Mouse (Mus musculus) C2C12 (cell line): ENCODE measurements around the gene Eif5a. TPM values are rescaled to one million over a fixed set of nuclear protein-coding genes. Genes with fewer than 3 reads are reported as not detected.

Source experiments
- H3K27me3 ChIP-seq: one replicate; pipeline ENCODE4 v1.6.1; 2011; ENCODE audit not compliant: control insufficient read depth, insufficient read depth, insufficient read length
- H3K36me3 ChIP-seq: one replicate; pipeline ENCODE4 v1.6.1; 2011; ENCODE audit not compliant: control insufficient read depth, insufficient read depth
- H3K4me3 ChIP-seq: one replicate; pipeline ENCODE4 v1.5.1; 2011; ENCODE audit warnings: mild to moderate bottlenecking, control low read depth; ENCODE audit not compliant: poor library complexity, insufficient read depth, severe bottlenecking
- H3K79me2 ChIP-seq: one replicate; pipeline ENCODE4 v1.6.1; 2011; ENCODE audit not compliant: control insufficient read depth, insufficient read depth
- H3K79me3 ChIP-seq: one replicate; pipeline ENCODE4 v1.6.1; 2011; ENCODE audit warnings: low read depth, control low read depth
- H3ac ChIP-seq: one replicate; pipeline ENCODE3; 2011; ENCODE audit warnings: low read depth; ENCODE audit not compliant: control insufficient read depth, insufficient read length
- CEBPB ChIP-seq: IDR thresholded peaks from one replicate; pipeline ENCODE4 v1.6.1; 2011; ENCODE audit warnings: low read depth, mild to moderate bottlenecking, control low read depth, moderate library complexity
- CTCF ChIP-seq: IDR thresholded peaks from one replicate; pipeline ENCODE4 v1.5.1; 2011; ENCODE audit not compliant: control insufficient read depth, insufficient read depth, insufficient read length
- FOSL1 ChIP-seq: IDR thresholded peaks from one replicate; pipeline ENCODE4 v1.8.0; 2011; ENCODE audit warnings: mild to moderate bottlenecking, low read length; ENCODE audit not compliant: poor library complexity, insufficient read depth, severe bottlenecking
- MAX ChIP-seq: IDR thresholded peaks from one replicate; pipeline ENCODE4 v1.6.1; 2011; ENCODE audit warnings: mild to moderate bottlenecking, control low read depth
- MYOD1 ChIP-seq: IDR thresholded peaks from one replicate; pipeline ENCODE4 v1.6.1; 2011; ENCODE audit warnings: low read depth; ENCODE audit not compliant: control insufficient read depth, insufficient read length
- MYOG ChIP-seq: IDR thresholded peaks from one replicate; pipeline ENCODE4 v1.6.1; 2011; ENCODE audit not compliant: control insufficient read depth, insufficient read length; ENCODE audit errors: extremely low read depth
- USF1 ChIP-seq: IDR thresholded peaks from one replicate; pipeline ENCODE4 v1.6.1; 2011; ENCODE audit warnings: low read depth, mild to moderate bottlenecking, control low read depth, moderate library complexity
- polyA plus RNA-seq: library from polyadenylated mRNA; unstranded; fragments of >200 nt; fragmentation: generic; extraction: Trizol; gene quantifications from one replicate; pipeline ENCODE4 v1.2.1, GENCODE M21; 2012; ENCODE audit warnings: missing spikeins

The Eif5a gene
- polyA plus RNA-seq, 1 experiment, result 2,142 TPM

GRCm38 (mm10) chr11:69911701-69912100 is 10.1 kb downstream of the Eif5a start:
- Histone ChIP-seq H3K36me3 (peaks cover 91% of the 10 kb centered on the region), H3K27me3 (no peaks in the 10 kb centered on the region)

GRCm38 (mm10) chr11:69910781-69911560 is 10.8 kb downstream of the Eif5a start:
- H3K4me3 ChIP-seq, result no peak overlapping the region

More at GRCm38 (mm10) chr11:69911701-69912100, 10.1 kb downstream of the Eif5a start:
- Histone ChIP-seq H3ac (no peak overlapping the region), H3K79me3 (peaks cover 12% of the 10 kb centered on the region), H3K4me3 (no peak overlapping the region), H3K79me2 (peaks cover 28% of the 10 kb centered on the region)
- TF ChIP-seq CEBPB (no peak), MYOD1 (no peak), FOSL1 (no peak), MYOG (no peak), USF1 (no peak), MAX (no peak), CTCF (no peak)

DNA sequence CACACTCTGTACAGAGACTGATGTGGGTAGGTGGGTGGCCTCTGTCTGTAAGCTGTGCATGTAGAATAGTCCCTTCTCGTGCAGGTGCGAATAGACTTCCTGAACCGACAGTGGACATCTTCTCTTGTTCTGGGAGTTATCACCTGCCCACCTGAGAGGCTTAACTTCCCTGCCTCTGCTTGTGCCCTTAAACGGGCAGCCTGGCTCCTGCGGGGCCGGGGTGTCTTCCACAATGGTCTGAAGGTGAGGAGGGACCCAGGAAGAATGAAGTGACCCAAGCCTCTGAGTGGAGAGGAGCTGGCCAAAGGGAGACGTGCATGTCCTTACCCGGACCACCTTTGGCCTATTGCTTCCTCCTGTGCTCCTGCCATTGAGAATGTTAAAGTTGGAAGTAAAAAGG is 11.6 kb downstream of the Eif5a start:
- TF ChIP-seq MYOD1 (no peak), MAX (no peak), MYOG (no peak), CEBPB (no peak), USF1 (no peak), FOSL1 (no peak), CTCF (no peak)
- Histone ChIP-seq H3K79me3 (no peaks in the 10 kb centered on the region), H3K36me3 (peaks cover 91% of the 10 kb centered on the region), H3ac (no peak overlapping the region), H3K4me3 (no peak overlapping the region), H3K79me2 (peaks cover 19% of the 10 kb centered on the region), H3K27me3 (no peaks in the 10 kb centered on the region)

More at GRCm38 (mm10) chr11:69910781-69911560, 10.8 kb downstream of the Eif5a start:
- no peaks in the 10 kb centered on the region for H3K27me3 ChIP-seq
- H3K79me3 ChIP-seq, result peaks cover 4% of the 10 kb centered on the region
- no peak overlapping the region for H3ac ChIP-seq
- H3K79me2 ChIP-seq, result peaks cover 20% of the 10 kb centered on the region
- H3K36me3 ChIP-seq, result peaks cover 91% of the 10 kb centered on the region
- TF ChIP-seq CEBPB (no peak), FOSL1 (no peak), MAX (no peak), USF1 (no peak), MYOD1 (no peak), MYOG (no peak), CTCF (no peak)

DNA sequence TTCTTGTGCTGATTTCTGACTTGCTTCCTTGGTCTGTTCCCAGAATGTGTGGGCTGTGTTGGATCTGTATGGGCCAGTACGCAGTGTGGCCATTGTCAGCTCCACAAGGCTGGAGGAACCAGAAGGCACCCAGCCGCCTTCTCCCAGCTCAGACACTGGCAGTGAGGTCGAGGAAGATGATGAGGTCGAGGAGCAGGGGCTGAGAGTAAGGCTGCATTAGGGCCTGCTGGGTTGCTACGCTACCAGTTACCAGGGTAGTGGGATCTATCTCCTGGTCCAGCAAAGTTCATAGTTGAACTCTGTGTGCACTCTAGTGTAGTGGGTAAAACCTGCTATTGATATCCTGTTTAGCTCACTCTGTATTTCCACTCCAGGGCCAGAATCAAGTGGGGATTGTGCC is 12.6 kb downstream of the Eif5a start:
- TF ChIP-seq FOSL1, result no peak
- H3ac ChIP-seq, result no peak overlapping the region
- H3K79me3 ChIP-seq, result peaks cover 1% of the 10 kb centered on the region
- peaks cover 12% of the 10 kb centered on the region for H3K79me2 ChIP-seq
- H3K36me3 ChIP-seq, result peaks cover 93% of the 10 kb centered on the region
- no peak overlapping the region for H3K4me3 ChIP-seq
- H3K27me3 ChIP-seq, result no peaks in the 10 kb centered on the region

GRCm38 (mm10) chr11:69908645-69909044 is 13.1 kb downstream of the Eif5a start:
- no peak overlapping the region for H3ac ChIP-seq
- H3K4me3 ChIP-seq, result no peak overlapping the region
- peaks cover 15% of the 10 kb centered on the region for H3K79me2 ChIP-seq
- TF ChIP-seq MYOG, result no peak
- no peak for TF ChIP-seq CEBPB
- no peak for TF ChIP-seq MAX
- TF ChIP-seq FOSL1, result no peak
- no peak for TF ChIP-seq MYOD1
- no peak for TF ChIP-seq CTCF
- TF ChIP-seq USF1, result no peak
- peaks cover 98% of the 10 kb centered on the region for H3K36me3 ChIP-seq
- no peaks in the 10 kb centered on the region for H3K27me3 ChIP-seq
- peaks cover 3% of the 10 kb centered on the region for H3K79me3 ChIP-seq

DNA sequence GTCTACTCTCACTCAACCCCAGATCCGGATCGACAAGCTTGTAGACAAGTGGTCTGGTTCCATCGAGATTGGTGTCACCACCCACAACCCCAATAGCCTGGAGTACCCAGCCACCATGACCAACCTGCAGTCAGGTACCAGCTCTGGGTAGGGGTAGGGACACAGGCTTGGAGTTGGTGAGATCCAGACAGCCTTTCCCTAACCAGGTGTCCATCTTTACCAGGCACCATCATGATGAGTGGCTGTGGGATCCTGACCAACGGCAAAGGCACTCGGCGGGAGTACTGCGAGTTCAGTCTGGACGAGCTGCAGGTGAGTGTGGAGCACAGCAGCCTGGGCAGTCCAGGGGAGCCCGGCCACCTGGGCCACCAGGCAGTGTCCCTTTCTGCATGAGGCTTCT is 17.4 kb downstream of the Eif5a start:
- H3K79me3 ChIP-seq, result peaks cover 17% of the 10 kb centered on the region

More for the DNA sequence above, 17.4 kb downstream of the Eif5a start:
- Histone ChIP-seq H3K36me3 (peaks cover 55% of the 10 kb centered on the region), H3ac (no peak overlapping the region), H3K27me3 (no peaks in the 10 kb centered on the region), H3K4me3 (no peak overlapping the region), H3K79me2 (peaks cover 34% of the 10 kb centered on the region)
- TF ChIP-seq FOSL1 (no peak), MAX (no peak), MYOG (no peak), CEBPB (no peak), USF1 (no peak), MYOD1 (no peak), CTCF (no peak)
